Mouse (Mus musculus): Measurements from ENCODE around the gene Scaf4. TPM values are rescaled to one million over a fixed set of nuclear protein-coding genes. Genes with fewer than 3 reads are reported as not detected.

Scaf4 gene
- polyA plus RNA-seq, 1 experiment, result 14.1 TPM

DNA sequence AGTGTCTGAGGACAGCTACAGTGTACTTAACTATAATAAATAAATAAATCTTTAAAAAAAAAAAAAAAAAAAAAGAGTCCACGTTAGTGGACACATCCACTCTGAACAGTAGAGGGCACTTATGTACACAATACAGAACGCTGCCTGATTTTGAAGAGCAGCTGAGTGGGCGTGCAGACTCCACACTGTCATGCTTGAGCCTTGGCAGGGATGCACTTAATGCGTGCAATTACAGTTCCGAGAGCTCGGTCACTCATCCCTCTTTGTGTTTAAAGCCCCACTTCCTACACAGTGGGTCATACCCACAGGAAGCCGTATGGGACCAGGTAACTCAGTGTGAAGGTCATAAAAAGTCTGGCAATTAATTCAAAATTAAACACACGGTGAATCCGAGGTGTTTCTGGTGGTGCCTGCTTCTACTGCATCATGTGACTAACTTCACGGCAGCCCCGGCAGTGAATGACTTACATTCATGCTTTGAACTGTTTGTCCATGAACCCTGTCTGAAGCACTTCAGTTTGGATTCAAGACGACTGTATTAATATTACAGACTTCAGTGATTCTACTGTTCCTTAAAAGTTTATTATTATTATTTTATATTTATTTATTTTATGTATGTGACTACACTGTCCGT is 28.3 kb upstream of the Scaf4 start:
- Histone ChIP-seq H3K36me3 (ENCODE audit: control insufficient read depth, insufficient read depth) (no peaks in the 10 kb centered on the region), H3K4me3 (no peak overlapping the region), H3ac (ENCODE audit: control insufficient read depth, insufficient read length) (no peak overlapping the region), H3K27me3 (ENCODE audit: control insufficient read depth, insufficient read depth, insufficient read length) (no peaks in the 10 kb centered on the region), H3K79me2 (ENCODE audit: control insufficient read depth, insufficient read depth) (no peaks in the 10 kb centered on the region), H3K4me2 (ENCODE audit: low read depth) (peak overlapping the region; percentile 55)
- no peak for TF ChIP-seq USF1 (IDR thresholded peaks at IDR 0.05; ENCODE audit: low read depth)
- no peak for TF ChIP-seq SRF (IDR thresholded peaks at IDR 0.05; ENCODE audit: control insufficient read depth, insufficient read length, low read depth)
- TF ChIP-seq MYOG (IDR thresholded peaks at IDR 0.05; ENCODE audit: control insufficient read depth in 1 of 3, insufficient read depth in 1 of 3, insufficient read length in 2 of 3, low read depth in 2 of 3), result no peak
- TF ChIP-seq TCF3 (IDR thresholded peaks at IDR 0.05; ENCODE audit: insufficient read length, low read depth), result no peak
- no peak for TF ChIP-seq CEBPB (IDR thresholded peaks at IDR 0.05; ENCODE audit: insufficient read depth, poor library complexity, severe bottlenecking)
- TF ChIP-seq MYOD1 (IDR thresholded peaks at IDR 0.05; ENCODE audit: control insufficient read depth in 1 of 3, insufficient read length in 2 of 3, low read depth in 2 of 3), result no peak
- no peak for TF ChIP-seq REST (IDR thresholded peaks at IDR 0.05; ENCODE audit: insufficient read depth, insufficient read length)
- TF ChIP-seq MAX (IDR thresholded peaks at IDR 0.05; ENCODE audit: low read depth), result no peak
- TF ChIP-seq POLR2A (IDR thresholded peaks at IDR 0.05; ENCODE audit: insufficient read length, low read depth), result no peak

DNA sequence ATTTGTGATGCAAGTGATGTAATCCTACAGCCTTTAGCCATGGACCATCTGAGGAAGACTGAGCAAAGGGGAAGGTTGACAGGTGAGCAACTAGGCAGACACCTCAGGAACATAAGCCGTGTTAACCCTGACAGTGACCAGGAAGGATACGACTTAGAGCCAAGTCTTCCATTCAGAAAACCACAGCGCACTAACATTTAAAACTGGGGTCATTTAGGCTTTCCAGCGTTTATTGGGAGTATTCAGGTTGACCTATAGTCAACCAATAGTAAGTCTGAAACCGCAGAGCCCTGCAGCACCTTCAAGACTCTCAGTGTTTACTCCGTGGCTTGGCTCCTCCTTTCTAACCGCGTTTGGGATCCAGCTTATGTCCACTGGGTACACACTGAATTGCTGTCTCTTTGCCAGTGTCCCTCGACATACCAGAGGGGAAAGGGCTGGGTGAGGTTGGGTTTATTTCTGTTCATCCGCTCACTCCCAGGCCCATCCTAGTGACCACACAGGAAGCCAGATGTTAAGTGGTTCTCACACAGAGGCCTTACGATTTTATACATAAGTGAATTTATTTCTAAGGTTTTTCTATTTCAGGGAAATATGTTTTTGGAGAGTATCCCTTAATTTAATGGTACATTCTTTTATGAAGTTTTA is 26.3 kb upstream of the Scaf4 start:
- TF ChIP-seq SRF (IDR thresholded peaks at IDR 0.05; ENCODE audit: control insufficient read depth, insufficient read length, low read depth) (no peak), MYOG (IDR thresholded peaks at IDR 0.05; ENCODE audit: control insufficient read depth in 1 of 3, insufficient read depth in 1 of 3, insufficient read length in 2 of 3, low read depth in 2 of 3) (no peak), CEBPB (IDR thresholded peaks at IDR 0.05; ENCODE audit: insufficient read depth, poor library complexity, severe bottlenecking) (no peak), USF1 (IDR thresholded peaks at IDR 0.05; ENCODE audit: low read depth) (no peak), TCF12 (IDR thresholded peaks at IDR 0.05; ENCODE audit: insufficient read depth, poor library complexity, severe bottlenecking) (no peak), POLR2AphosphoS2 (IDR thresholded peaks at IDR 0.05; ENCODE audit: insufficient read length, low read depth) (no peak), REST (IDR thresholded peaks at IDR 0.05; ENCODE audit: insufficient read depth, insufficient read length) (no peak), MYOD1 (IDR thresholded peaks at IDR 0.05; ENCODE audit: control insufficient read depth in 1 of 3, insufficient read length in 2 of 3, low read depth in 2 of 3) (no peak), POLR2A (IDR thresholded peaks at IDR 0.05; ENCODE audit: insufficient read length, low read depth) (no peak)
- no peaks in the 10 kb centered on the region for H3K79me2 ChIP-seq (ENCODE audit: control insufficient read depth, insufficient read depth)

DNA sequence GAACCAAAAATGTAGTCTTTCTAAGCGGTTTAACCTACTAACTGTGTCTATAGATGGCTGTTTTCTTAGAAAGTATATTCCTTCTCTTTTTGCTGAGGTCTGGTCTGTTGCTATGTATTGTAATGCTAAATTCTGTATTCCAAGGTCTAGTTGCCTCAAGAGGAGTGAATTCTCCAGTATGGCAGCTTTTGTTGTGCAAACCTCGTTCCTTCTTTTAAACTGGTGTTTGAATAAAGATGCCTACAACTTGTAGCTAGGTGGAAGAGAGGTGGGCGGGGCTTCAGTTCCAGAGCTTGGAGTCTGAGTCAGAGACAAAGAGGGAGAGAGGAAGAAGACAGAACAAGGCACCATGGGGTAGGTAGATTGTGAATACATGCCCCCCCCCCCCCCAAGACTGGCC is 25.5 kb upstream of the Scaf4 start:
- H3K27me3 ChIP-seq (ENCODE audit: control insufficient read depth, insufficient read depth, insufficient read length), result no peaks in the 10 kb centered on the region
- no peak overlapping the region for H3K4me3 ChIP-seq
- H3K79me2 ChIP-seq (ENCODE audit: control insufficient read depth, insufficient read depth), result no peaks in the 10 kb centered on the region
- H3K36me3 ChIP-seq (ENCODE audit: control insufficient read depth, insufficient read depth), result no peaks in the 10 kb centered on the region
- TF ChIP-seq CEBPB (IDR thresholded peaks at IDR 0.05; ENCODE audit: insufficient read depth, poor library complexity, severe bottlenecking), result no peak
- no peak for TF ChIP-seq MYOD1 (IDR thresholded peaks at IDR 0.05; ENCODE audit: control insufficient read depth in 1 of 3, insufficient read length in 2 of 3, low read depth in 2 of 3)
- TF ChIP-seq TCF12 (IDR thresholded peaks at IDR 0.05; ENCODE audit: insufficient read depth, poor library complexity, severe bottlenecking), result no peak
- TF ChIP-seq TCF3 (IDR thresholded peaks at IDR 0.05; ENCODE audit: insufficient read length, low read depth), result no peak
- TF ChIP-seq POLR2AphosphoS2 (IDR thresholded peaks at IDR 0.05; ENCODE audit: insufficient read length, low read depth), result no peak
- no peak for TF ChIP-seq SRF (IDR thresholded peaks at IDR 0.05; ENCODE audit: control insufficient read depth, insufficient read length, low read depth)
- no peak for TF ChIP-seq MAX (IDR thresholded peaks at IDR 0.05; ENCODE audit: low read depth)
- TF ChIP-seq E2F4 (IDR thresholded peaks at IDR 0.05; ENCODE audit: insufficient read depth), result no peak
- no peak for TF ChIP-seq REST (IDR thresholded peaks at IDR 0.05; ENCODE audit: insufficient read depth, insufficient read length)
- H3ac ChIP-seq (ENCODE audit: control insufficient read depth, insufficient read length), result no peak overlapping the region
- no peak overlapping the region for H3K4me2 ChIP-seq (ENCODE audit: low read depth)

More for the DNA sequence above, 26.3 kb upstream of the Scaf4 start:
- H3ac ChIP-seq (ENCODE audit: control insufficient read depth, insufficient read length), result no peak overlapping the region
- H3K4me2 ChIP-seq (ENCODE audit: low read depth), result no peak overlapping the region
- no peaks in the 10 kb centered on the region for H3K36me3 ChIP-seq (ENCODE audit: control insufficient read depth, insufficient read depth)
- H3K27me3 ChIP-seq (ENCODE audit: control insufficient read depth, insufficient read depth, insufficient read length), result no peaks in the 10 kb centered on the region
- no peak overlapping the region for H3K4me3 ChIP-seq

DNA sequence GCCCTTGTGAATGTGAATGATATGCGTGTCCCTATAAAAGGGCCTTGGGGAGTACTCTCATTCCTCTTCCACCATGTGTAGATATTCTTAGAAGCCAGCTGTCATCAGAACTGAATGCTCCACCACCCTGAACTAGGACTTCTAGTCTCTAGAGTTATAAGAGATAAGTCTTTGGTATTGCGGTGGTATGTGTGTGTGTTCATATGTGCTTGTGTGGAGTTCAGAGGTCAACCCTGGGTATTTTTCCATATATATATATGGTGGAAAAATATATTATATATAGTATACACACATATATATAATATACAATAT is 19.6 kb upstream of the Scaf4 start:
- TF ChIP-seq E2F4 (IDR thresholded peaks at IDR 0.05; ENCODE audit: insufficient read depth) (no peak), MYOG (IDR thresholded peaks at IDR 0.05; ENCODE audit: control insufficient read depth in 1 of 3, insufficient read depth in 1 of 3, insufficient read length in 2 of 3, low read depth in 2 of 3) (peak in 1 of 3 experiments; percentile 77), MYOD1 (IDR thresholded peaks at IDR 0.05; ENCODE audit: control insufficient read depth in 1 of 3, insufficient read length in 2 of 3, low read depth in 2 of 3) (peak in 1 of 3 experiments; percentile 0), POLR2AphosphoS2 (IDR thresholded peaks at IDR 0.05; ENCODE audit: insufficient read length, low read depth) (no peak)
- Histone ChIP-seq H3K4me2 (ENCODE audit: low read depth) (peak overlapping the region; percentile 40), H3K27me3 (ENCODE audit: control insufficient read depth, insufficient read depth, insufficient read length) (no peaks in the 10 kb centered on the region), H3K36me3 (ENCODE audit: control insufficient read depth, insufficient read depth) (no peaks in the 10 kb centered on the region), H3K79me2 (ENCODE audit: control insufficient read depth, insufficient read depth) (no peaks in the 10 kb centered on the region), H3K4me3 (no peak overlapping the region), H3ac (ENCODE audit: control insufficient read depth, insufficient read length) (no peak overlapping the region)

Measured in myocyte (in vitro differentiated cells).